Mouse (Mus musculus): ENCODE results near the gene Gpr18. TPM values are rescaled to one million over a fixed set of nuclear protein-coding genes. Genes with fewer than 3 reads are reported as not detected.
"Not testable (repeated sequence)": the region's sequence is repeated elsewhere in the genome, so short reads cannot be mapped to it uniquely, and the experiment has no call there.

Gpr18 gene
- total RNA-seq, 2 experiments from 2014 or later: not detected

- no peak overlapping the region for H3K4me3 ChIP-seq
- no peak for DNase-seq (ENCODE audit: low spot score in 2 of 2)
- no peak overlapping the region for H3K27ac ChIP-seq
- no peak for TF ChIP-seq CTCF (conservative IDR thresholded peaks at IDR 0.05)
Observed at GRCm38 (mm10) chr14:121884150-121884797, 31.3 kb downstream of the Gpr18 start.

GRCm38 (mm10) chr14:121881211-121881610, 34.4 kb downstream of the Gpr18 start:
- no peak overlapping the region for H3K4me3 ChIP-seq
- H3K27ac ChIP-seq: no peak overlapping the region
- no peak for TF ChIP-seq CTCF (conservative IDR thresholded peaks at IDR 0.05)
- DNase-seq (ENCODE audit: low spot score in 2 of 2): no peak

GRCm38 (mm10) chr14:121879266-121879840, 36.2 kb downstream of the Gpr18 start:
- H3K27ac ChIP-seq: peak overlapping the region; percentile 97
- TF ChIP-seq CTCF (conservative IDR thresholded peaks at IDR 0.05): no peak
- H3K4me3 ChIP-seq: peak overlapping the region; percentile 89
- peak; percentile 33 to 53 for DNase-seq (ENCODE audit: low spot score in 2 of 2)

GRCm38 (mm10) chr14:121878859-121879206, 36.7 kb downstream of the Gpr18 start:
- Histone ChIP-seq H3K27ac (peak overlapping the region; percentile 97), H3K4me3 (peak overlapping the region; percentile 89)
- TF ChIP-seq CTCF (conservative IDR thresholded peaks at IDR 0.05): no peak
- DNase-seq (ENCODE audit: low spot score in 2 of 2): peak in 1 of 2 experiments; percentile 16

- H3K27ac ChIP-seq: peak within 1 kb of the TSS; percentile 97
- H3K4me3 ChIP-seq: peak within 1 kb of the TSS; percentile 89
- TF ChIP-seq CTCF (conservative IDR thresholded peaks at IDR 0.05): peak; percentile 48
- peak; percentile 99 to 100 for DNase-seq (ENCODE audit: low spot score in 2 of 2)
Observed at GRCm38 (mm10) chr14:121878176-121878858, 37.3 kb downstream of the Gpr18 start, which contains the start of gene Ubac2. Ubac2 (plus strand) TSS chr14:121878620.

GRCm38 (mm10) chr14:121877640-121878039, 37.9 kb downstream of the Gpr18 start:
- no peak for DNase-seq (ENCODE audit: low spot score in 2 of 2)
- Histone ChIP-seq H3K27ac (peak overlapping the region; percentile 97; the same call in 1 of the 2 replicates), H3K4me3 (peak overlapping the region; percentile 89)
- no peak for TF ChIP-seq CTCF (conservative IDR thresholded peaks at IDR 0.05)

GRCm38 (mm10) chr14:121876860-121877259, 38.7 kb downstream of the Gpr18 start:
- no peak overlapping the region for H3K27ac ChIP-seq
- no peak for TF ChIP-seq CTCF (conservative IDR thresholded peaks at IDR 0.05)
- no peak for DNase-seq (ENCODE audit: low spot score in 2 of 2)
- H3K4me3 ChIP-seq: no peak overlapping the region

GRCm38 (mm10) chr14:121876190-121876589, 39.4 kb downstream of the Gpr18 start:
- DNase-seq (ENCODE audit: low spot score in 2 of 2); H3K4me3 ChIP-seq; H3K27ac ChIP-seq: not testable (repeated sequence)

- no peak for DNase-seq (ENCODE audit: low spot score in 2 of 2)
- no peak overlapping the region for H3K27ac ChIP-seq
- no peak for TF ChIP-seq CTCF (conservative IDR thresholded peaks at IDR 0.05)
- H3K4me3 ChIP-seq: no peak overlapping the region
Observed at GRCm38 (mm10) chr14:121873646-121874045, 41.9 kb downstream of the Gpr18 start.

- DNase-seq (ENCODE audit: low spot score in 2 of 2): no peak
- Histone ChIP-seq H3K27ac (no peak overlapping the region), H3K4me3 (no peak overlapping the region)
- no peak for TF ChIP-seq CTCF (conservative IDR thresholded peaks at IDR 0.05)
Observed at GRCm38 (mm10) chr14:121873172-121873571, 42.4 kb downstream of the Gpr18 start.

GRCm38 (mm10) chr14:121872760-121873159, 42.8 kb downstream of the Gpr18 start:
- DNase-seq (ENCODE audit: low spot score in 2 of 2): no peak
- Histone ChIP-seq H3K4me3 (no peak overlapping the region), H3K27ac (no peak overlapping the region)
- no peak for TF ChIP-seq CTCF (conservative IDR thresholded peaks at IDR 0.05)

GRCm38 (mm10) chr14:121869111-121869510, 46.5 kb downstream of the Gpr18 start:
- Histone ChIP-seq H3K4me3 (no peak overlapping the region), H3K27ac (peak overlapping the region; percentile 64)
- peak in 1 of 2 experiments; percentile 13 for DNase-seq (ENCODE audit: low spot score in 2 of 2)
- no peak for TF ChIP-seq CTCF (conservative IDR thresholded peaks at IDR 0.05)

- Histone ChIP-seq H3K27ac (no peak overlapping the region), H3K4me3 (no peak overlapping the region)
- no peak for DNase-seq (ENCODE audit: low spot score in 2 of 2)
- no peak for TF ChIP-seq CTCF (conservative IDR thresholded peaks at IDR 0.05)
Observed at GRCm38 (mm10) chr14:121866574-121866973, 49.0 kb downstream of the Gpr18 start.

Measured in layer of hippocampus, adult 2 months (tissue).